Mouse (Mus musculus) hindbrain, embryonic 14.5 days (tissue): ENCODE results near the gene Catsperd. TPM values are rescaled to one million over a fixed set of nuclear protein-coding genes. Genes with fewer than 3 reads are reported as not detected.

Experiments used
- ATAC-seq: fragments of 200-750 bp; cut with Nextera tagmentation; 2 replicates; pipeline ENCODE4 v1.8.0; 2017; ENCODE audit warnings: moderate number of reproducible peaks, mild to moderate bottlenecking, moderate TSS enrichment, moderate library complexity; ENCODE audit not compliant: low FRiP score
- DNase-seq: peaks from one replicate; pipeline ENCODE4 v3.0.0-alpha.2; 2015; ENCODE audit warnings: low spot score
- H3K27ac ChIP-seq: fragments of 300-500 bp; sonication (generic); 2 replicates; pipeline ENCODE4 v1.5.1; 2014; ENCODE audit warnings: mild to moderate bottlenecking, moderate library complexity
- H3K27me3 ChIP-seq: fragments of 300-500 bp; sonication (generic); 2 replicates; pipeline ENCODE4 v1.6.1; 2014; ENCODE audit warnings: mild to moderate bottlenecking, low read length, mixed read lengths; ENCODE audit not compliant: control insufficient read depth, insufficient read depth
- H3K36me3 ChIP-seq: fragments of 300-500 bp; sonication (generic); replicated peaks from 2 replicates; pipeline ENCODE4 v1.6.1; 2014; ENCODE audit not compliant: control insufficient read depth, insufficient read depth
- H3K4me1 ChIP-seq: fragments of 300-500 bp; sonication (generic); replicated peaks from 2 replicates; pipeline ENCODE4 v1.6.1; 2014; ENCODE audit warnings: antibody characterized with exemption, low read length, mixed read lengths; ENCODE audit not compliant: control insufficient read depth, insufficient read depth
- H3K4me2 ChIP-seq: fragments of 300-500 bp; sonication (generic); replicated peaks from 2 replicates; pipeline ENCODE4 v1.6.1; 2014; ENCODE audit warnings: mild to moderate bottlenecking, moderate library complexity
- H3K4me3 ChIP-seq: fragments of 300-500 bp; sonication (generic); replicated peaks from 2 replicates; pipeline ENCODE4 v1.5.1; 2014; ENCODE audit warnings: mild to moderate bottlenecking, low read length
- H3K9ac ChIP-seq: fragments of 300-500 bp; sonication (generic); 2 replicates; pipeline ENCODE4 v1.6.1; 2014
- H3K9me3 ChIP-seq: fragments of 300-500 bp; sonication (generic); 2 replicates; pipeline ENCODE4 v1.6.1; 2016; ENCODE audit warnings: low read length; ENCODE audit not compliant: control insufficient read depth
- WGBS: fragments of 180-500 bp; shearing (Covaris S2); extraction: QIAGEN DNeasy Blood & Tissue Kit; methylation state at CpG from one replicate; pipeline ENCODE4 v1.1.7; 2014; 5-methylcytosine and 5-hydroxymethylcytosine counted together
- polyA plus RNA-seq: library from polyadenylated mRNA; unstranded; fragments of >200 nt; fragmentation: Nextera tagmentation; extraction: Ambion mirVana; gene quantifications from 2 replicates; pipeline ENCODE4 v1.2.1, GENCODE M21; 2014

Catsperd gene
- polyA plus RNA-seq, 1 experiment from 2014 or later: 1.5 TPM

GRCm38 (mm10) chr17:56672941-56673646 is 45.2 kb downstream of the Catsperd start, which contains the start of gene Ranbp3:
TSS of gene Ranbp3 (plus strand) at chr17:56673294.
- peak within 1 kb of the TSS; percentile 90 for H3K9ac ChIP-seq
- no peaks in the 10 kb centered on the region for H3K9me3 ChIP-seq
- H3K4me1 ChIP-seq: peaks cover 23% of the 10 kb centered on the region
- peaks cover 6% of the 10 kb centered on the region; the same call in 1 of the 2 replicates for H3K27me3 ChIP-seq
- H3K4me3 ChIP-seq: peak within 1 kb of the TSS; percentile 71
- H3K36me3 ChIP-seq: peaks cover 20% of the 10 kb centered on the region; the same call in 1 of the 2 replicates
- ATAC-seq (peak; percentile 91), DNase-seq (peak; percentile 99)
- H3K27ac ChIP-seq: peak within 1 kb of the TSS; percentile 90
- whole genome bisulfite sequencing: under 1% methylated on average over 39 of the region's 66 CpGs
- peak within 1 kb of the TSS; percentile 81 for H3K4me2 ChIP-seq

GRCm38 (mm10) chr17:56673647-56674416 is 45.9 kb downstream of the Catsperd start:
- Histone ChIP-seq H3K4me1 (peaks cover 23% of the 10 kb centered on the region), H3K9me3 (no peaks in the 10 kb centered on the region), H3K36me3 (peaks cover 22% of the 10 kb centered on the region; the same call in 1 of the 2 replicates), H3K27me3 (no peaks in the 10 kb centered on the region), H3K27ac (peak overlapping the region; percentile 82), H3K9ac (peak overlapping the region; percentile 90), H3K4me2 (peak overlapping the region; percentile 80), H3K4me3 (peak overlapping the region; percentile 71)
- ATAC-seq (peak; percentile 7), DNase-seq (no peak)
- 2% methylated on average over 33 of the region's 37 CpGs for WGBS

DNA sequence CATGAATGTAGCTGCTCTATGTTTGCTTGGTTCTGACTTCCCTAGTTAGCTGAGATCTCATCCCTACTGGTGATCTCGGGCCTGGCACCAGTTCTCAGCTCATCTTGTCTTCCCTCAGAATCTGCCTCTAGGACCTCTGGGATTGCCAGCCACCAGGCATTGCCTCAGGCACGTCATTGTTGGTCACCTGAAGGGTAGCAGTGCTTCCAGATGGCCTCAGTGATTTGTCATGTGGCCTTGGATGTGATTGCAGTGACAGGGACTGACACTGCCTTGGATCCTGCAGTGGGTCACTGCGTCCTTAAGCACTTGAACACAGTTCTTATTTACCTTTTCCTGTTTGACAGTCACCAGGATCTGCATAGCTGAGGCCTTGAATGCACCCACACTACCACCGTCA is 53.8 kb downstream of the Catsperd start:
- Histone ChIP-seq H3K27me3 (no peaks in the 10 kb centered on the region), H3K9ac (no peak overlapping the region), H3K4me2 (no peak overlapping the region), H3K36me3 (peaks cover 57% of the 10 kb centered on the region), H3K9me3 (no peaks in the 10 kb centered on the region), H3K27ac (no peak overlapping the region), H3K4me3 (no peak overlapping the region), H3K4me1 (no peaks in the 10 kb centered on the region)
- DNase-seq: no peak
- 86% methylated on average over 4 of the region's 4 CpGs for WGBS
- ATAC-seq: no peak

DNA sequence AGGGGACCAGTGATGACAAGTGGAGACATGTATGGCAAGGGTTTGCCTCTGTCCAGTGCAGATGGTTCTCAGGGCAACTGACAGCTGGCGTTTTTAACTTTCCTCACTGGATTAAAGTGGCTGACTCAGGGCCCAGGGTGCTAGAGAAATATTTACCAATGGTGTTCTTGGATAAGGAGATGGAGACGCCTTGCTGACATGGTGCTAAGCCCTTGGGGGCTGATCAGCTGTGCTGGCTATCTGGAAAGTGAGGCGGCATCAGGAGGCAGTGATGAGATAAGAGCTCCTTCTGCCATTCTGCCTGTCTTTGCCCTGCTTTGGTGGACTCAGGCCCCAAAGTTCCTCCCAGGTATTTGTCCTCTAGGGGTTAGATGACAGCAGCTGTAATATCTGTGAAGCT is 54.9 kb downstream of the Catsperd start:
- Histone ChIP-seq H3K27ac (no peak overlapping the region), H3K4me2 (no peak overlapping the region), H3K4me3 (no peak overlapping the region), H3K36me3 (peaks cover 59% of the 10 kb centered on the region), H3K27me3 (no peaks in the 10 kb centered on the region), H3K9ac (no peak overlapping the region), H3K4me1 (no peaks in the 10 kb centered on the region), H3K9me3 (no peaks in the 10 kb centered on the region)
- DNase-seq (no peak), ATAC-seq (no peak)
- 79% methylated on average over 3 of the region's 3 CpGs for WGBS

GRCm38 (mm10) chr17:56683546-56684140 is 55.7 kb downstream of the Catsperd start:
- WGBS: 90% methylated on average over 5 of the region's 5 CpGs
- H3K9ac ChIP-seq: no peak overlapping the region
- no peak overlapping the region for H3K4me3 ChIP-seq
- no peak overlapping the region for H3K4me2 ChIP-seq
- no peak for DNase-seq
- no peaks in the 10 kb centered on the region for H3K27me3 ChIP-seq
- H3K27ac ChIP-seq: no peak overlapping the region
- peaks cover 64% of the 10 kb centered on the region for H3K36me3 ChIP-seq
- no peaks in the 10 kb centered on the region for H3K4me1 ChIP-seq
- no peaks in the 10 kb centered on the region for H3K9me3 ChIP-seq
- ATAC-seq: no peak

- Histone ChIP-seq H3K9me3 (no peaks in the 10 kb centered on the region), H3K9ac (no peak overlapping the region), H3K4me1 (no peaks in the 10 kb centered on the region), H3K4me3 (no peak overlapping the region), H3K4me2 (no peak overlapping the region), H3K27ac (no peak overlapping the region), H3K36me3 (peaks cover 64% of the 10 kb centered on the region), H3K27me3 (no peaks in the 10 kb centered on the region)
- 73% methylated on average over 2 of the region's 2 CpGs for WGBS
- DNase-seq: no peak
- no peak for ATAC-seq
These were observed 56.7 kb downstream of the Catsperd start for GRCm38 (mm10) chr17:56684649-56685048.

DNA sequence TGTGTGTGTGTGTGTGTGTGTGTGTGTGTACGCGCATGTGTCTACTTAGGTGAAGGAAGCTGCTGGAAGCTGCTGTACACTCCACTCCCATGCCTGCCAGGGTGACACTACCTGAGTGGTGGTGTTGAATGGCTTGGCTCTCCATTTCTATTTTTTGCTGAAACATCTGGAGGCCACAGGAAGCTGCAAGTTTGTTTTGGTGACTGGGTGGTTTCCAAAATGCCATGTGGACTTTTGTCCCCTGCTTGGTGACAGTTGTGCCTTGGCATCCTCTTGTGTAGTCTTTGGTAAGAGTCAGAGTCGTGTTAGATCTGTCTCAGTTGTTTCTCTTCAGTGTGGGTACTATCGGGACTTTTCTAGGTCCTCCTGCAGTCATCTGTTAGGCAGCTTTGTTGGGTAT is 58.9 kb downstream of the Catsperd start:
- no peak overlapping the region for H3K4me2 ChIP-seq
- ATAC-seq (no peak), DNase-seq (no peak)
- no peak overlapping the region for H3K4me3 ChIP-seq
- no peak overlapping the region for H3K9ac ChIP-seq
- WGBS: 95% methylated on average over 4 of the region's 4 CpGs
- peaks cover 65% of the 10 kb centered on the region for H3K36me3 ChIP-seq
- H3K4me1 ChIP-seq: no peaks in the 10 kb centered on the region
- H3K9me3 ChIP-seq: no peaks in the 10 kb centered on the region
- no peak overlapping the region for H3K27ac ChIP-seq
- H3K27me3 ChIP-seq: no peaks in the 10 kb centered on the region

- DNase-seq (no peak), ATAC-seq (no peak)
- H3K4me3 ChIP-seq: no peak overlapping the region
- H3K27me3 ChIP-seq: no peaks in the 10 kb centered on the region
- H3K4me2 ChIP-seq: no peak overlapping the region
- no peaks in the 10 kb centered on the region for H3K9me3 ChIP-seq
- peaks cover 64% of the 10 kb centered on the region for H3K36me3 ChIP-seq
- H3K9ac ChIP-seq: no peak overlapping the region
- H3K4me1 ChIP-seq: peaks cover 2% of the 10 kb centered on the region; the same call in 1 of the 2 replicates
- H3K27ac ChIP-seq: no peak overlapping the region
These were observed 60.1 kb downstream of the Catsperd start for GRCm38 (mm10) chr17:56688045-56688444.

- no peak overlapping the region for H3K4me2 ChIP-seq
These were observed 60.7 kb downstream of the Catsperd start for GRCm38 (mm10) chr17:56688689-56689088.

More at GRCm38 (mm10) chr17:56688689-56689088, 60.7 kb downstream of the Catsperd start:
- Histone ChIP-seq H3K9me3 (no peaks in the 10 kb centered on the region), H3K9ac (no peak overlapping the region), H3K36me3 (peaks cover 62% of the 10 kb centered on the region), H3K4me1 (peaks cover 9% of the 10 kb centered on the region; the same call in 1 of the 2 replicates), H3K27me3 (no peaks in the 10 kb centered on the region), H3K4me3 (no peak overlapping the region), H3K27ac (no peak overlapping the region)
- DNase-seq (no peak), ATAC-seq (no peak)
- whole genome bisulfite sequencing: 93% methylated on average over 2 of the region's 2 CpGs
